Mouse (Mus musculus) CD4-positive, CD25-positive, alpha-beta regulatory T cell, adult 4 months (primary cell): ENCODE results near the gene C2. TPM values are rescaled to one million over a fixed set of nuclear protein-coding genes. Genes with fewer than 3 reads are reported as not detected.
"Not testable (repeated sequence)": the region's sequence is repeated elsewhere in the genome, so short reads cannot be mapped to it uniquely, and the experiment has no call there.

Experiments used
- ATAC-seq: one replicate; pipeline ENCODE4 v1.8.0; 2017
- polyA plus RNA-seq, 2 experiments: library from polyadenylated mRNA; unstranded; fragments of 100-300 nt; shearing (Covaris generic); gene quantifications; one replicate each; pipeline ENCODE4 v1.2.1; 2017

C2 gene
- polyA plus RNA-seq, 2 experiments from 2014 or later, result 1.1 to 2.5 TPM

GRCm38 (mm10) chr17:34830776-34831175, 67.3 kb downstream of the C2 start:
- ATAC-seq, result not testable (repeated sequence)

- no peak for ATAC-seq
These were observed 83.2 kb downstream of the C2 start for GRCm38 (mm10) chr17:34814818-34815370.

GRCm38 (mm10) chr17:34813747-34814146, 84.3 kb downstream of the C2 start:
- ATAC-seq, result not testable (repeated sequence)

Other genes with a start within 250 kb of the C2 start
- not detected for gene Tnxb, start 227.7 kb downstream of the C2 start, polyA plus RNA-seq
- gene C4b, start 154.4 kb downstream of the C2 start, polyA plus RNA-seq, result not detected
- not detected for gene Cyp21a1, start 93.7 kb downstream of the C2 start, polyA plus RNA-seq
- 10 to 100 TPM; 24.4 to 46.0 TPM for gene Stk19, start 61.3 kb downstream of the C2 start, polyA plus RNA-seq
- 10 to 100 TPM; 28.8 to 33.4 TPM for gene Dxo, start 61.2 kb downstream of the C2 start, polyA plus RNA-seq
- gene Skiv2l, start 48.1 kb downstream of the C2 start, polyA plus RNA-seq, result 10 to 100 TPM; 26.8 to 44.1 TPM
- 10 to 100 TPM; 33.2 to 44.8 TPM for gene Nelfe, start 47.9 kb downstream of the C2 start, polyA plus RNA-seq
- under 1 TPM; 0.27 to 0.61 TPM for gene Cfb, start 35.7 kb downstream of the C2 start, polyA plus RNA-seq
- not detected for gene Zbtb12, start 18.8 kb downstream of the C2 start, polyA plus RNA-seq
- gene Gm20547, start 16.2 kb downstream of the C2 start, polyA plus RNA-seq, result not detected
- 10 to 100 TPM; 21.8 to 30.5 TPM for gene Ehmt2, start 204 bp upstream of the C2 start, polyA plus RNA-seq
- gene Slc44a4, start 16.2 kb upstream of the C2 start, polyA plus RNA-seq, result not detected
- 10 to 100 TPM; 32.5 to 40.6 TPM for gene Neu1, start 33.0 kb upstream of the C2 start, polyA plus RNA-seq
- 1 to 10 TPM in 1 of 2 experiments, under 1 TPM in 1; 0.84 to 3.7 TPM for gene Hspa1b, start 61.0 kb upstream of the C2 start, polyA plus RNA-seq
- 1 to 10 TPM in 1 of 2 experiments, not detected in 1; 3.1 TPM for gene Gm20481, start 71.6 kb upstream of the C2 start, polyA plus RNA-seq
- gene Hspa1a, start 73.9 kb upstream of the C2 start, polyA plus RNA-seq, result 1 to 10 TPM in 1 of 2 experiments, not detected in 1; 1.1 TPM
- 1 to 10 TPM in 1 of 2 experiments, under 1 TPM in 1; 0.17 to 1.3 TPM for gene Hspa1l, start 74.4 kb upstream of the C2 start, polyA plus RNA-seq
- gene Lsm2, start 83.6 kb upstream of the C2 start, polyA plus RNA-seq, result 10 to 100 TPM; 51.4 to 54.8 TPM
- 10 to 100 TPM; 28.4 to 31.6 TPM for gene Vars, start 102.7 kb upstream of the C2 start, polyA plus RNA-seq
- gene Vwa7, start 118.3 kb upstream of the C2 start, polyA plus RNA-seq, result under 1 TPM; 0.12 to 0.14 TPM
- gene Sapcd1, start 129.8 kb upstream of the C2 start, polyA plus RNA-seq, result 1 to 10 TPM; 2.7 to 2.8 TPM
- gene Msh5, start 148.5 kb upstream of the C2 start, polyA plus RNA-seq, result 1 to 10 TPM; 1.8 to 2.5 TPM
- 100 to 1,000 TPM; 490 to 619 TPM for gene Clic1, start 151.7 kb upstream of the C2 start, polyA plus RNA-seq
- gene Ddah2, start 160.8 kb upstream of the C2 start, polyA plus RNA-seq, result 1 to 10 TPM; 1.1 to 6.3 TPM
- not detected for gene Ly6g6c, start 167.1 kb upstream of the C2 start, polyA plus RNA-seq
- gene Mpig6b, start 167.9 kb upstream of the C2 start, polyA plus RNA-seq, result not detected
- not detected for gene Ly6g6e, start 178.6 kb upstream of the C2 start, polyA plus RNA-seq
- not detected for gene Ly6g6d, start 179.8 kb upstream of the C2 start, polyA plus RNA-seq
- not detected for gene Ly6g6f, start 187.3 kb upstream of the C2 start, polyA plus RNA-seq
- 10 to 100 TPM; 23.5 to 27.2 TPM for gene Abhd16a, start 191.0 kb upstream of the C2 start, polyA plus RNA-seq
- gene Ly6g5c, start 210.0 kb upstream of the C2 start, polyA plus RNA-seq, result not detected
- gene Ly6g5b, start 217.2 kb upstream of the C2 start, polyA plus RNA-seq, result 1 to 10 TPM; 2.5 to 2.8 TPM
- gene Gpank1, start 223.2 kb upstream of the C2 start, polyA plus RNA-seq, result 10 to 100 TPM; 80.4 to 86.0 TPM
- 100 to 1,000 TPM; 243 to 284 TPM for gene Csnk2b, start 223.8 kb upstream of the C2 start, polyA plus RNA-seq
- 10 to 100 TPM; 24.2 to 33.4 TPM for gene D17H6S53E, start 228.1 kb upstream of the C2 start, polyA plus RNA-seq
- gene Apom, start 233.8 kb upstream of the C2 start, polyA plus RNA-seq, result under 1 TPM in 1 of 2 experiments, not detected in 1; 0.32 TPM
- 10 to 100 TPM; 16.9 to 31.5 TPM for gene Bag6, start 236.9 kb upstream of the C2 start, polyA plus RNA-seq